24 mouse cellular contexts compared by ENCODE assay signal in the genomic region with DNA sequence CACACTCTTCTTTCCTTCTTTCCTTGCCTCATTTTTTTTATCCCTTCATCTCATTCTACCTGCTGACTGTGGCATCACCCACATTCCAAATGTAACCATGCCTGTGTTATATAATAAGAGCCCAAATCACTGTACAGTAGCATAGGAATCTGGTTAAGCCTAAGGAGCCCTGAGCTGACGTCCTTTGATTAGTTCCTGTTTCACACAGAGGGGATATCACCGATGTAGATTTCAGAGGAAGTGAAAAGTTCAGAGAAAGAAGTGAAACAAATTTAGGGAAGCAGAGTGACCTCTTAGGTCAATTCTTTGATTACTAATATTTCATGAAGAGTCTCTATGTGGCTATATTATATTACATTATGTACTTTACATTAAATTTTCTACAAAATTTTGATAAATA. TPM values are rescaled to one million over a fixed set of nuclear protein-coding genes. Genes with fewer than 3 reads are reported as not detected.
DNase-seq lines count a peak whose midpoint lies in the region; TF ChIP-seq lines count a peak whose summit lies in the region.
"Had no signal": no experiment of that assay in that cellular context is flagged by ENCODE, and none has a peak within 500 bp of the region (broad histone marks: within the 10 kb centered on the region; RNA-seq: fewer than 3 reads in every experiment).

No protein-coding gene starts in this region.

- H3K79me2 ChIP-seq in macrophage (ENCODE audit: inconsistent target): no peaks in the 10 kb centered on the region

- TF ChIP-seq CTCF in spleen, adult 2 months (IDR thresholded peaks at IDR 0.05; ENCODE audit: extremely low read depth, insufficient read depth, insufficient read length, insufficient replicate concordance): no peak

- no peak for TF ChIP-seq POLR2A in spleen, adult 2 months (IDR thresholded peaks at IDR 0.05; ENCODE audit: low read depth, low read length)

- DNase-seq in heart, adult 11 months: peak; percentile 88
- DNase-seq in heart, postnatal 14 days: no peak
- DNase-seq in spleen, adult 2 months (ENCODE audit: low read depth in 1 of 2, low spot score in 2 of 2): peak in 1 of 2 experiments; percentile 54
- DNase-seq in spleen, adult 12 weeks (ENCODE audit: low spot score): no peak
- DNase-seq in splenic B cell, adult 2 months (ENCODE audit: low read depth, low spot score): peak; percentile 83
- no peak for DNase-seq in right cerebral cortex, postnatal 14 days
- no peak for DNase-seq in retina, embryonic 14.5 days (ENCODE audit: low spot score)
- DNase-seq: adrenal gland, postnatal 25 days; cerebellum, adult 18-20 months; cerebellum, postnatal 10 days; forebrain, postnatal 0 days; gastrocnemius, postnatal 25 days; kidney, adult 2 months; kidney, postnatal 36 days; liver, postnatal 0 days; lung, postnatal 10 days had no signal

- 5% methylated on average over 2 of the region's 2 CpGs for WGBS in spleen, adult 2 months
- WGBS in macrophage (ENCODE audit: missing documents): 5% methylated on average over 2 of the region's 2 CpGs

- peaks cover 11% of the 10 kb centered on the region for H3K4me1 ChIP-seq in spleen, adult 2 months (ENCODE audit: control insufficient read depth, insufficient read depth, insufficient read length)
- H3K4me1 ChIP-seq: embryonic facial prominence, embryonic 10.5 days; embryonic facial prominence, embryonic 15.5 days; forebrain, embryonic 12.5 days; liver, embryonic 12.5 days; neural tube, embryonic 12.5 days had no signal

- no peaks in the 10 kb centered on the region for H3K27me3 ChIP-seq in spleen, adult 2 months (ENCODE audit: control insufficient read depth, insufficient read depth, low read length)
- no peaks in the 10 kb centered on the region for H3K27me3 ChIP-seq in splenic B cell, adult 2 months (ENCODE audit: control insufficient read depth, insufficient read depth, low read length, poor library complexity, severe bottlenecking)
- H3K27me3 ChIP-seq: embryonic facial prominence, embryonic 15.5 days; forebrain, embryonic 12.5 days; liver, embryonic 12.5 days; neural tube, embryonic 12.5 days had no signal

- peak overlapping the region; percentile 55; the same call in 1 of the 2 replicates for H3K27ac ChIP-seq in spleen, adult 2 months (ENCODE audit: insufficient read depth, low read length)
- peak overlapping the region; percentile 29; the same call in 1 of the 2 replicates for H3K27ac ChIP-seq in macrophage
- H3K27ac ChIP-seq: embryonic facial prominence, embryonic 10.5 days; embryonic facial prominence, embryonic 15.5 days; forebrain, embryonic 12.5 days; liver, embryonic 12.5 days; midbrain, embryonic 10.5 days; neural tube, embryonic 12.5 days had no signal

- H3K4me3 ChIP-seq in spleen, adult 2 months (ENCODE audit: extremely low read depth, insufficient read depth, insufficient read length): no peak overlapping the region
- no peak overlapping the region for H3K4me3 ChIP-seq in macrophage (ENCODE audit: inconsistent target)
- H3K4me3 ChIP-seq: embryonic facial prominence, embryonic 10.5 days; embryonic facial prominence, embryonic 15.5 days; forebrain, embryonic 12.5 days; liver, embryonic 12.5 days; midbrain, embryonic 10.5 days; myocyte; neural tube, embryonic 12.5 days had no signal

- intact Hi-C loops in heart, postnatal 14 days (cut with DNase I): no loop called here

- no peaks in the 10 kb centered on the region for H3K36me3 ChIP-seq in spleen, adult 2 months (ENCODE audit: control insufficient read depth, insufficient read depth, low read length)
- no peaks in the 10 kb centered on the region for H3K36me3 ChIP-seq in macrophage (ENCODE audit: inconsistent target)
- no peaks in the 10 kb centered on the region for H3K36me3 ChIP-seq in splenic B cell, adult 2 months (ENCODE audit: control insufficient read depth, insufficient read depth, low read length, poor library complexity, severe bottlenecking)
- H3K36me3 ChIP-seq: embryonic facial prominence, embryonic 10.5 days; embryonic facial prominence, embryonic 15.5 days; forebrain, embryonic 12.5 days; liver, embryonic 12.5 days; midbrain, embryonic 10.5 days; neural tube, embryonic 12.5 days had no signal

RNA-seq across cellular contexts. Expression of a gene that starts 18.5 kb away (rescaled TPM):
- total RNA-seq in heart, postnatal 14 days (2021): 1 to 10 TPM; 8.9 to 9.1 TPM
- polyA plus RNA-seq in spleen, adult 2 months (2012; rRNA removed): 35.1 and 45.6 TPM in 2 replicates
- 10 to 100 TPM in 20 of 26 experiments, 1 to 10 TPM in 6; 3.2 to 62.4 (median 20.6) TPM for total RNA-seq in macrophage (2018; cell fraction: chromatin; rRNA removed)
- 10 to 100 TPM in 2 of 26 experiments, 1 to 10 TPM in 24; 3.7 to 11.6 (median 6.1) TPM for total RNA-seq in macrophage (2018; cell fraction: cytosol; rRNA removed)
- total RNA-seq in macrophage (2018; cell fraction: nucleus; rRNA removed): 10 to 100 TPM in 25 of 26 experiments, 1 to 10 TPM in 1; 8.9 to 52.1 (median 28.7) TPM
- polyA plus RNA-seq in macrophage (2018): 3.5 to 12.5 TPM (median 4.1 TPM) in 3 replicates

Comparison
In these comparisons a context has a peak if more than half of its experiments do, and no peak if none do; other contexts are left out.
1. DNase-seq: peak in heart, adult 11 months (single experiment) and splenic B cell, adult 2 months (single experiment); none in heart, postnatal 14 days (0 of 2), spleen, adult 12 weeks (single experiment), right cerebral cortex, postnatal 14 days (single experiment) and retina, embryonic 14.5 days (single experiment).